Mouse (Mus musculus) C2C12 (cell line): ENCODE measurements around the gene Pdk2.

Experiments used
- CEBPB ChIP-seq: IDR thresholded peaks from one replicate; pipeline ENCODE4 v1.6.1; 2011; ENCODE audit warnings: low read depth, mild to moderate bottlenecking, control low read depth, moderate library complexity
- CTCF ChIP-seq: IDR thresholded peaks from one replicate; pipeline ENCODE4 v1.5.1; 2011; ENCODE audit not compliant: control insufficient read depth, insufficient read depth, insufficient read length
- MAX ChIP-seq: IDR thresholded peaks from one replicate; pipeline ENCODE4 v1.6.1; 2011; ENCODE audit warnings: mild to moderate bottlenecking, control low read depth
- USF1 ChIP-seq: IDR thresholded peaks from one replicate; pipeline ENCODE4 v1.6.1; 2011; ENCODE audit warnings: low read depth, mild to moderate bottlenecking, control low read depth, moderate library complexity

GRCm38 (mm10) chr11:95056768-95057501 lies 15.8 kb upstream of the Pdk2 start:
- TF ChIP-seq MAX (no peak), CTCF (no peak), CEBPB (no peak), USF1 (no peak)
